ENCODE assay signal across 22 mouse cellular contexts in the genomic region with DNA sequence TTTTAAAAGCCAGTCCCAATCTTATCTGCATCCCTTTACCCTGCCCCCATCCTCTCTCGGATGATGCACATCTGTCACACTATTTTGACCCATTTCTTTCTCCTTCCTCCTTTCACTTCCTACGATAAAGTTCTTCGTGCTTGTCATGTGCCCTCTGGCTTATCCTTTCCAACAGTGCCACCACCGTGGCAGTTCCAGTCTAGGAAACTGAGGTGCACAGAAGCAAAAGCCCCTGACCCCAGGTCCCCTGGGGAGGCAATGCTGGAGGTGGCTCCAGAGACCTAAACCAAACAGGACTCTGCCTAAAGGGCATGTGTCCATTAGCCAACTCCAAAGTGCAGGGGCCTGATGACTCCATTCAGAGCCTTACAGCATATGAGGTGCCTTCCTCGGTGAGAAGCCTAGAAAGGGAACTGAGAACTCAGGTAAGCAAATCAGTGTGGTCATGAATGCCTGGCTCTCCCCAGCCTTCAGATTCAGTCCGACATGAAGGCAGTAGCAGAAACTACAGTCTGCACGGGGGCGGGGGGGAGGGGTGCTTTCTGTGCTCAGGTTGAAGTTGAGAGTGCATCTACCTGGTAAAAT.
DNase-seq lines count a peak whose midpoint lies in the region; ATAC-seq and TF ChIP-seq lines count a peak whose summit lies in the region.
"Had no signal": no experiment of that assay in that cellular context is flagged by ENCODE, and none has a peak within 500 bp of the region (broad histone marks: within the 10 kb centered on the region; RNA-seq: fewer than 3 reads in every experiment).

No protein-coding gene starts in this region.

- no peaks in the 10 kb centered on the region for H3K36me3 ChIP-seq in hindbrain, postnatal 0 days (ENCODE audit: insufficient read depth, low read length)
- H3K36me3 ChIP-seq: embryonic facial prominence, embryonic 12.5 days; embryonic facial prominence, embryonic 15.5 days; forebrain, embryonic 12.5 days; forebrain, embryonic 15.5 days; hindbrain, embryonic 13.5 days had no signal

- H3K9me3 ChIP-seq in hindbrain, postnatal 0 days (ENCODE audit: low read length), result no peaks in the 10 kb centered on the region
- H3K9me3 ChIP-seq: embryonic facial prominence, embryonic 12.5 days; embryonic facial prominence, embryonic 15.5 days; forebrain, embryonic 12.5 days; forebrain, embryonic 15.5 days; hindbrain, embryonic 13.5 days had no signal

- no peak for TF ChIP-seq CTCF in hindbrain, postnatal 0 days (IDR thresholded peaks at IDR 0.05; ENCODE audit: low read depth)

- no peak overlapping the region for H3K4me2 ChIP-seq in hindbrain, postnatal 0 days (ENCODE audit: low read depth, low read length)
- H3K4me2 ChIP-seq: embryonic facial prominence, embryonic 12.5 days; embryonic facial prominence, embryonic 15.5 days; forebrain, embryonic 12.5 days; forebrain, embryonic 15.5 days; heart, embryonic 11.5 days; hindbrain, embryonic 13.5 days had no signal

- intact Hi-C loops in left cerebral cortex, postnatal 14 days (cut with DNase I), result no loop called here

- DNase-seq in A20 (ENCODE audit: low read depth, low spot score), result peak; percentile 90
- peak; percentile 56 to 57 for DNase-seq in B cell, adult 2 months
- DNase-seq in spleen, adult 12 weeks (ENCODE audit: low spot score), result peak; percentile 6
- peak; percentile 8 to 20 for DNase-seq in spleen, postnatal 10 days (ENCODE audit: low spot score in 2 of 2)
- no peak for DNase-seq in cerebellum, adult 11-12 months
- no peak for DNase-seq in left cerebral cortex, postnatal 14 days (ENCODE audit: low spot score in 2 of 2)
- no peak for DNase-seq in hindbrain, postnatal 0 days (ENCODE audit: low spot score)
- DNase-seq in right cerebral cortex, postnatal 10 days (ENCODE audit: low spot score in 2 of 2), result no peak
- DNase-seq: adrenal gland, postnatal 10 days; adrenal gland, postnatal 36 days; cerebellum, adult 2 months; cerebellum, adult 9-11 months; cerebellum, postnatal 25 days; gastrocnemius, postnatal 25 days; heart, adult 2 months had no signal

- ATAC-seq in hindbrain, postnatal 0 days, result no peak
- ATAC-seq: activated CD4-positive, CD25-positive, alpha-beta regulatory T cell, adult 4 months; forebrain, embryonic 15.5 days had no signal

- no peak overlapping the region for H3K4me3 ChIP-seq in hindbrain, postnatal 0 days (ENCODE audit: low read length)
- H3K4me3 ChIP-seq: embryonic facial prominence, embryonic 12.5 days; embryonic facial prominence, embryonic 15.5 days; forebrain, embryonic 12.5 days; forebrain, embryonic 15.5 days; heart, adult 2 months; hindbrain, embryonic 13.5 days had no signal

- no peaks in the 10 kb centered on the region for H3K27me3 ChIP-seq in hindbrain, postnatal 0 days (ENCODE audit: insufficient read depth, low read length)
- H3K27me3 ChIP-seq: embryonic facial prominence, embryonic 12.5 days; embryonic facial prominence, embryonic 15.5 days; forebrain, embryonic 12.5 days; forebrain, embryonic 15.5 days; hindbrain, embryonic 13.5 days had no signal

- WGBS in hindbrain, postnatal 0 days, result 71% methylated on average over 8 of the region's 8 CpGs

- H3K9ac ChIP-seq in hindbrain, postnatal 0 days (replicated peaks; ENCODE audit: low read length), result no peak overlapping the region
- H3K9ac ChIP-seq: embryonic facial prominence, embryonic 12.5 days; embryonic facial prominence, embryonic 15.5 days; forebrain, embryonic 12.5 days; forebrain, embryonic 15.5 days; hindbrain, embryonic 13.5 days had no signal

- H3K4me1 ChIP-seq in hindbrain, postnatal 0 days (ENCODE audit: insufficient read depth, low read length), result no peaks in the 10 kb centered on the region
- H3K4me1 ChIP-seq: embryonic facial prominence, embryonic 15.5 days had no signal

- H3K27ac ChIP-seq in hindbrain, postnatal 0 days, result no peak overlapping the region
- H3K27ac ChIP-seq: embryonic facial prominence, embryonic 12.5 days; embryonic facial prominence, embryonic 15.5 days; forebrain, embryonic 12.5 days; forebrain, embryonic 15.5 days; heart, adult 2 months; hindbrain, embryonic 13.5 days had no signal

Comparison
In these comparisons a context has a peak if more than half of its experiments do, and no peak if none do; other contexts are left out.
1. DNase-seq: peak in A20 (single experiment), B cell, adult 2 months (2 of 2), spleen, adult 12 weeks (single experiment) and spleen, postnatal 10 days (2 of 2); none in cerebellum, adult 11-12 months (single experiment), left cerebral cortex, postnatal 14 days (0 of 2), hindbrain, postnatal 0 days (single experiment) and right cerebral cortex, postnatal 10 days (0 of 2).